In genomic region chr13:113640944-113641597, GRCm38 (mm10) we compare ENCODE assay signal across 12 mouse cellular contexts. TPM values are rescaled to one million over a fixed set of nuclear protein-coding genes. Genes with fewer than 3 reads are reported as not detected.
DNase-seq lines count a peak whose midpoint lies in the region; ATAC-seq and TF ChIP-seq lines count a peak whose summit lies in the region.
"Had no signal": no experiment of that assay in that cellular context is flagged by ENCODE, and none has a peak within 500 bp of the region (broad histone marks: within the 10 kb centered on the region; RNA-seq: fewer than 3 reads in every experiment).

No protein-coding gene starts in this region.

- no peaks in the 10 kb centered on the region for H3K36me3 ChIP-seq in kidney, postnatal 0 days (ENCODE audit: insufficient read depth, low read length)
- H3K36me3 ChIP-seq in hindbrain, embryonic 13.5 days: no peaks in the 10 kb centered on the region
- H3K36me3 ChIP-seq: embryonic facial prominence, embryonic 12.5 days; heart, embryonic 10.5 days had no signal

- H3K9me3 ChIP-seq in kidney, postnatal 0 days (replicated peaks; ENCODE audit: low read length): no peaks in the 10 kb centered on the region
- no peaks in the 10 kb centered on the region for H3K9me3 ChIP-seq in hindbrain, embryonic 13.5 days
- H3K9me3 ChIP-seq: embryonic facial prominence, embryonic 12.5 days; heart, embryonic 10.5 days had no signal

- ATAC-seq in kidney, postnatal 0 days (replicated peaks; ENCODE audit: low FRiP score, low read depth): no peak
- peak; percentile 78 for ATAC-seq in hindbrain, embryonic 13.5 days (ENCODE audit: low FRiP score)

- no peak overlapping the region for H3K27ac ChIP-seq in kidney, postnatal 0 days
- no peak overlapping the region for H3K27ac ChIP-seq in hindbrain, embryonic 13.5 days
- H3K27ac ChIP-seq: embryonic facial prominence, embryonic 12.5 days; heart, embryonic 10.5 days had no signal

- TF ChIP-seq CTCF in kidney, postnatal 0 days (IDR thresholded peaks at IDR 0.05; ENCODE audit: low read depth): peak; percentile 66

- H3K4me3 ChIP-seq in kidney, postnatal 0 days (replicated peaks; ENCODE audit: low read depth, low read length): no peak overlapping the region
- H3K4me3 ChIP-seq in hindbrain, embryonic 13.5 days: no peak overlapping the region
- H3K4me3 ChIP-seq: embryonic facial prominence, embryonic 12.5 days; heart, embryonic 10.5 days had no signal

- peak; percentile 62 to 73 for DNase-seq in cerebellum, postnatal 10 days
- DNase-seq in cerebellum, adult 11-12 months: no peak
- peak; percentile 50 for DNase-seq in kidney, postnatal 0 days (ENCODE audit: low spot score)
- DNase-seq in kidney, adult 18-20 months: no peak
- DNase-seq in 416B (ENCODE audit: low read depth): peak; percentile 14
- no peak for DNase-seq in right cerebral cortex, adult 18-20 months
- no peak for DNase-seq in layer of hippocampus, adult 9-11 months
- DNase-seq: adrenal gland, adult 2 months had no signal

- H3K27me3 ChIP-seq in kidney, postnatal 0 days (ENCODE audit: insufficient read depth, low read length): no peaks in the 10 kb centered on the region
- 0 out of 2 replicates have a peak, but pooled peaks cover 2% of the 10 kb centered on the region for H3K27me3 ChIP-seq in hindbrain, embryonic 13.5 days

- H3K4me2 ChIP-seq in kidney, postnatal 0 days (ENCODE audit: low read length): no peak overlapping the region
- no peak overlapping the region for H3K4me2 ChIP-seq in hindbrain, embryonic 13.5 days
- H3K4me2 ChIP-seq: embryonic facial prominence, embryonic 12.5 days had no signal

- no peaks in the 10 kb centered on the region for H3K4me1 ChIP-seq in kidney, postnatal 0 days (replicated peaks; ENCODE audit: insufficient read depth, low read length)
- peaks cover 4% of the 10 kb centered on the region for H3K4me1 ChIP-seq in hindbrain, embryonic 13.5 days (replicated peaks)
- H3K4me1 ChIP-seq: embryonic facial prominence, embryonic 12.5 days had no signal

- WGBS in kidney, postnatal 0 days: 80% methylated on average over 11 of the region's 11 CpGs
- 51% methylated on average over 11 of the region's 11 CpGs for WGBS in hindbrain, embryonic 13.5 days

- H3K9ac ChIP-seq in kidney, postnatal 0 days (ENCODE audit: low read depth, low read length): no peak overlapping the region
- H3K9ac ChIP-seq in hindbrain, embryonic 13.5 days: no peak overlapping the region
- H3K9ac ChIP-seq: embryonic facial prominence, embryonic 12.5 days had no signal

RNA-seq across cellular contexts. Expression of gene Hspb3, which starts 22.4 kb away (rescaled TPM):
- not detected in 2 replicates for polyA plus RNA-seq in kidney, postnatal 0 days (2015; fragmentation: Nextera tagmentation; extraction: Ambion mirVana)
- 0.35 TPM in 1 of 2 replicates, not detected in the other for polyA plus RNA-seq in hindbrain, embryonic 13.5 days (2015; fragmentation: Nextera tagmentation; extraction: Ambion mirVana)
- polyA plus RNA-seq: adrenal gland, adult 2 months; large intestine, adult 2 months had no signal

RNA-seq across cellular contexts. Expression of gene Snx18, which starts 22.7 kb away (rescaled TPM):
- 31.2 and 34.8 TPM in 2 replicates for polyA plus RNA-seq in kidney, postnatal 0 days (2015; fragmentation: Nextera tagmentation; extraction: Ambion mirVana)
- 10.8 and 11.2 TPM in 2 replicates for polyA plus RNA-seq in hindbrain, embryonic 13.5 days (2015; fragmentation: Nextera tagmentation; extraction: Ambion mirVana)

Comparison
In these comparisons a context has a peak if more than half of its experiments do, and no peak if none do; other contexts are left out.
1. DNase-seq: peak in cerebellum, postnatal 10 days (2 of 2), kidney, postnatal 0 days (single experiment) and 416B (single experiment); none in cerebellum, adult 11-12 months (single experiment), kidney, adult 18-20 months (single experiment), right cerebral cortex, adult 18-20 months (single experiment) and layer of hippocampus, adult 9-11 months (single experiment).